Mouse (Mus musculus) adrenal gland (tissue): Measurements from ENCODE around the gene Srp54c.
"Not testable (repeated sequence)": the region's sequence is repeated elsewhere in the genome, so short reads cannot be mapped to it uniquely, and the experiment has no call there.

Experiments
- intact Hi-C: fragments of 180-260 bp; cut with DNase I; formaldehyde crosslinking; loops from one replicate; pipeline ENCODE4 v1.15.1; 2025
- long read RNA-seq, 2 experiments: library from polyadenylated mRNA; unstranded; transcript quantifications; one replicate each; pipeline ENCODE4 v2.0.0; 2020; ENCODE audit warnings: borderline replicate concordance in 1 of 2; ENCODE audit not compliant: insufficient replicate concordance in 1 of 2

Srp54c gene
- long read RNA-seq, experiment 1, transcript Srp54c-202 (16 exons, 3,642 nt) = major isoform, 86 of 108 reads
- long read RNA-seq, experiment 1, partial matches to known transcripts = 8 of 108 reads
- long read RNA-seq, experiment 1, other reads (novel, unspliced or antisense) = 14 of 108 reads
- long read RNA-seq, experiment 2, transcript Srp54c-202 (16 exons, 3,642 nt) = major isoform, 68 of 103 reads
- long read RNA-seq, experiment 2, partial matches to known transcripts = 21 of 103 reads
- long read RNA-seq, experiment 2, other reads (novel, unspliced or antisense) = 14 of 103 reads

DNA sequence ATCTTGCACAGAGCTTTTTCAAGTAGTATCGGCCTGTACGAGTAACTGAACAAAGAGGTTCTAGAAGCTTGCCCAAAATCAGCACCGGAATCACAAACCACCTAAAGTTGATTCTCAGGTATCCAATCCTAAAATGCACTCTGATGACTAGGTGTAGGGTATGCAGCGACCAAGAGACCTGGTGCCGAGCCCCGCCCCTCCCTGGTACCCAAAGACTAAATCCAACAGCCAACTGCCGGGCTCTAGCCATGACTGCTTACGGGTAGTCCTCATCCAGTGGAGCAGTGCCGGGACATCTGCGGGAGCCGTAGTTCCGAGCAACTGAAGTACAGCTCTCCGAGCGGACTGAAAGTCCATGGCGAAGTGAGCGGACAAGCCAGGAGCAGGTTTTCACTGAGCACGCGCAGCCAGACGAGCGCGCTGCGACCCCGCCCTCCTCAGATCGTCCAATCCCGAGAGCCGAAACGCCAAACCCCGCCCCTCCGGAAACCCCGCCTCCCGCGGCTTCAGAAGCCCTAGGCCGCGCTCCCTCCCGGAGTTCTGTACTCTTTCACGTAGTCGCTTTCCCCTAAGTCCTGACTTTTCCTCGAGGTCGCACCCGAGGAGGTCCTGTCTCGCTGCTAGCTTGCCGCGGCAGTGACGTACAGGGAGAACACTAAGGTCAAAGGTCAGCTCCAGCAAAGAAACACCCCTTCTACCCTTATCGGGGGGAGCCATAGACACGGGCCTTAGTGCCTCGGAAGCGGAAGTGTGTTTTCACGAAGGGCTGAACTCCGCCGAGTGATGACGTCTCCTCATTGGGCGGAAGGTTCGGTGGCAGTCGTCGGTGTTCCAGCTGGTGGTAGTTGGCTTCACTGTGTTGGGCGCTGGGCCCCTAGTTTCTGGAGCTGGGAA is at the start of gene Srp54c:
TSS of gene Srp54c (plus strand) at position 543 of the 894 bp plus-strand sequence.
- intact Hi-C loops = not testable (repeated sequence)

DNA sequence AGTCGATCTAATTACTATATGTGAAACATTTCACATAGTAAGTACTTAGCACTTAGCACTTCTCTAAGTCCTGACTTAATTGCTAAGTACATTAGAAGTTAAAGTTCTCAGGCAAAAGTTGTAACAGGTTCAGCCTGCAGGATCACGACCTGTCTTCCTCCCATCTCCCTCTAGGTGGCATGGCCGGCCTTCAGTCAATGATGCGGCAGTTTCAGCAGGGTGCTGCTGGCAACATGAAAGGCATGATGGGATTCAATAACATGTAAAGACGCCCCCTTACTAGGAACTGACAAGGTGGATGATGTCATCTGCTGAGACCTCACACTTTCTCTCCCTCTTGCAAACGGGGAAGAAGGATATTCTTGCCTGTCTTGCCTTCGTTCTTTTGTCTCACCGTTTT is 42.3 kb upstream of the Srp54c start:
- intact Hi-C loops = not testable (repeated sequence)

DNA sequence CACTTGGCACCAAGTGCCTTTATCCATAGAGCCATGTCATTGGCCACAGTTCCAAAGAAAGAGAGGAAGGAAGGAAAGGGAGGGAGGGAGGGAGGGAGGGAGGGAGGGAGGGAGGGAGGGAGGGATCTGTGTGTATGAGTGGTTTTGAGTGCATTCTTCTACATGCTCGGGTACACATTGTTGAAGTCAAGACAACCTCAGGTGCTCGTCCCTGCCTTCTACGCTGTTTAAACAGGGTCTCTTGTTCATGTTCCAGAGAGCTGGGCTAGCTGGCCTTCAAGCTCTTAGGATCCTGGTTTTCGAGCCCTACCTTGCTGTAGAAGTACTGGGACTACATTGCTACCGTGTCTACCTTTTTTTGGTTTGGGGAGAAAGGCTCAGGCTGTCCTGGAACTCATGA is 40.8 kb upstream of the Srp54c start:
- intact Hi-C loops = not testable (repeated sequence)

DNA sequence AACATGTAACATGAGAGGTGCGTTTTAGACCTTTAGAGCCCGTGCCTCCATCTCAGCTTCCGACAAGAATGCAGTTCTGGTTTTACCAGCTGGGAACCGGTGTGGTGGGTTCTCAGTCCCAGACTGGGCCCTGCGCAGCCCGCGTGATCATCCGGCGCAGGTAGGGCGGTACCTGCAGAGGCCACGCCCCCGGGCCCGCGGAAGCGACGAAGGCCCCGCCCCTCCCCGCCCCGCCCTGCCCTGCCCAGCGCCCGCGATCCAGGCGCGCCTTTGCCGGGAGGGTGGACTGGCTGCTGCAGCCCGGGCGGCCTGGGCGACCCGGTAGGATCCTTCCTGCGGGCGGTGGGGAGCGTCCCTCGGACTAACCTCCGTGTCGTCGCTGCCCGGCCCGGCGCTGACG is 30.7 kb upstream of the Srp54c start, which contains the start of gene 1700047I17Rik2:
TSS of gene 1700047I17Rik2 (plus strand) at position 287 of the 400 bp plus-strand sequence.
- intact Hi-C loops = not testable (repeated sequence)

DNA sequence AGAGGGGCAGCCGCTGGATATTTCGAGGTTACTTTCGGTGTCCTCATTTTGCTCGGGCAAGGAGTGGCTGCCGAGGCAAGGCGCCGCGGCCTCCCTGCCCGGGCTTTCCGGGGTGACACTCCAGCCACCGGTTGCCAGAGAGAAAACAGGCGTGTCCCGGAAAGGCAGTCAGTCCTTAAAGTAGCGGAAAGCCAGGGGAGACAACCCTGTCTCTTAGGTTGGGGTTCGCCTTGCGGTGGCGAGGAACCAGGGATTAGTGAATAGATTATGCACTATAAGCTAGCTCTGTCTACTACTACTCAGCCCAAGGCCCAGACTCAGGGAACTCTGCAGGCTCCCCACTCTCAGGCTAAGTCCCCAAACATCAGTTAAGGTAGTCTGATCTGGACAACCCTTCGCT is 30.2 kb upstream of the Srp54c start:
- intact Hi-C loops = not testable (repeated sequence)

DNA sequence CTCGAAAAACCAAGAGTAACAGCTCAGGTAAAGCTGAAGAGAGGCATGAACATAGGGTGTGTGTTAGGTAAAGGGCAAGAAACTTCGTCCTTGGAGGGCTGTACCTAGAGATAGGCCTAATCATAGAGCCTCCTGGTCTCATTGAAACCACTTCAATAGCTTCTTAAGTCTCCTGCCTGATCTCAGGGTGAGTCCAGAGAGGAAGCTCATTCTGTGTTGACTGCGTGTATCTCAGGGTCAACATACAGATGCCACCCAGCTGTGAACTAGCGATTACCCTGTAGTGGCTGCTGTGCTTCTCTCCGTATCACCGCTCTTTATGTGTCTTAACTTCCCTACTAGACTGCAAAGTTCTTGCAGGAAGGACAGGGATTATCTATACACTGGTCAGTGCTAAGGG is 17.0 kb upstream of the Srp54c start:
- intact Hi-C loops = not testable (repeated sequence)

DNA sequence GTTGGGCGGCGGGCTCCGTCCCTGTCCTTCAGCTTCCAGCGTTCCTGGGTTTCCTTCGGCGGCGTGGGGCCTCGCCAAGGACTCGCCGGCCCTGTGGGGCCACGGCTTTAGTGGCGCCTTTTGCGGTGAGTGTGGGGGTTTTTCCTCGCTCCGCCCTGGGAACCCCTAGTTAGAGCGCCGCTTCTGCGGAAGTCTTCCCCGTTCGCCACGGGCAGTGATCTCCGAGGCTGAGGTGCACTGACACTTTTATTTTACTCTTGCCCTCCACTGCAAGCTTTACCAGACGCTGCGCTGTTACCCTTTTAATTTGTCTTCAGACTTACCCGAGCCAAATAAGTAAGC is 523 bp downstream of the Srp54c start:
- intact Hi-C loops = not testable (repeated sequence)

DNA sequence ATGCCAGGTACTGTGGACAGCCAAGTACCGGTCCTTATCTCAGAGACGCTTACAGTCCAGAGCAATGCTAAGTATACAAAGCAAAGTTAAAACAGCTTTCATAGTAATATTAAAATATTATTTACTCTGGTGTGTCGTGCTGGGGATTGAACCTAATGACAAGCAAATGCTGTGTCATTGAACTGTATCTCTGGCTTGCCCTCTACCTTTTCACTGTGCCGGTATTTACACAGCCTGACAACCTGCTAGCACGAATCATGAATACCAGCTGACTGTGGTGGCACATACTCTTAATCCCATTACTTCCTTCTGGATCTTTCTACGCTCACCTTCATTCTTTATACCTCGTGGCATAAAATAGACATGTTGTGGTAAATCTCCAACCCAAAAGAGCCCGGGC is 12.3 kb downstream of the Srp54c start:
- intact Hi-C loops = not testable (repeated sequence)

DNA sequence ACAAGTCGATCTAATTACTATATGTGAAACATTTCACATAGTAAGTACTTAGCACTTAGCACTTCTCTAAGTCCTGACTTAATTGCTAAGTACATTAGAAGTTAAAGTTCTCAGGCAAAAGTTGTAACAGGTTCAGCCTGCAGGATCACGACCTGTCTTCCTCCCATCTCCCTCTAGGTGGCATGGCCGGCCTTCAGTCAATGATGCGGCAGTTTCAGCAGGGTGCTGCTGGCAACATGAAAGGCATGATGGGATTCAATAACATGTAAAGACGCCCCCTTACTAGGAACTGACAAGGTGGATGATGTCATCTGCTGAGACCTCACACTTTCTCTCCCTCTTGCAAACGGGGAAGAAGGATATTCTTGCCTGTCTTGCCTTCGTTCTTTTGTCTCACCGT is 32.0 kb downstream of the Srp54c start:
- intact Hi-C loops = not testable (repeated sequence)

DNA sequence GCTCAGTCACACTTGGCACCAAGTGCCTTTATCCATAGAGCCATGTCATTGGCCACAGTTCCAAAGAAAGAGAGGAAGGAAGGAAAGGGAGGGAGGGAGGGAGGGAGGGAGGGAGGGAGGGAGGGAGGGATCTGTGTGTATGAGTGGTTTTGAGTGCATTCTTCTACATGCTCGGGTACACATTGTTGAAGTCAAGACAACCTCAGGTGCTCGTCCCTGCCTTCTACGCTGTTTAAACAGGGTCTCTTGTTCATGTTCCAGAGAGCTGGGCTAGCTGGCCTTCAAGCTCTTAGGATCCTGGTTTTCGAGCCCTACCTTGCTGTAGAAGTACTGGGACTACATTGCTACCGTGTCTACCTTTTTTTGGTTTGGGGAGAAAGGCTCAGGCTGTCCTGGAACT is 33.4 kb downstream of the Srp54c start:
- intact Hi-C loops = not testable (repeated sequence)

DNA sequence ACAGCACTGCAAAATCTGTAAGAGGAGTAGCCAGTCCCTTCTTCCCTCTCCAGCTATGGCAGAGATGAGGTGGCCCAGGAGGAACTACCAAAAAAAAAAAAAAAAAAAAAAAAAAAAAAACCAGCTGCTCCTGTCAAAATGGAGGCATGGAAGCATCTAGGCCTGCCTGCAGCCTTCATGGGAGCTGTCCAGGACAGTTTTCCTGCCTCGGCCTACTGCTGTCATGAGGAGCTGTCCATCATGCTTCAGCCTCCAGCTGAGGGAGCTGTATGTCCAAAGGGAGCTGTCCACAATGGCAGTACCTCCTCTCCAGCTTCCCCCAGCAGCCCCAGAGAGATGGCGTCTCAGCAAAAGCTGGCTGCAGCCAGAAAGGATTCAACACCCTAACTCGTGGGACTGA is 42.3 kb downstream of the Srp54c start:
- intact Hi-C loops = no loop called here

DNA sequence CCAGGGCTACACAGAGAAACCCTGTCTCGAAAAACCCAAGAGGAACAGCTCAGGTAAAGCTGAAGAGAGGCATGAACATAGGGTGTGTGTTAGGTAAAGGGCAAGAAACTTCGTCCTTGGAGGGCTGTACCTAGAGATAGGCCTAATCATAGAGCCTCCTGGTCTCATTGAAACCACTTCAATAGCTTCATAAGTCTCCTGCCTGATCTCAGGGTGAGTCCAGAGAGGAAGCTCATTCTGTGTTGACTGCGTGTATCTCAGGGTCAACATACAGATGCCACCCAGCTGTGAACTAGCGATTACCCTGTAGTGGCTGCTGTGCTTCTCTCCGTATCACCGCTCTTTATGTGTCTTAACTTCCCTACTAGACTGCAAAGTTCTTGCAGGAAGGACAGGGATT is 47.6 kb downstream of the Srp54c start:
- intact Hi-C loops = not testable (repeated sequence)

DNA sequence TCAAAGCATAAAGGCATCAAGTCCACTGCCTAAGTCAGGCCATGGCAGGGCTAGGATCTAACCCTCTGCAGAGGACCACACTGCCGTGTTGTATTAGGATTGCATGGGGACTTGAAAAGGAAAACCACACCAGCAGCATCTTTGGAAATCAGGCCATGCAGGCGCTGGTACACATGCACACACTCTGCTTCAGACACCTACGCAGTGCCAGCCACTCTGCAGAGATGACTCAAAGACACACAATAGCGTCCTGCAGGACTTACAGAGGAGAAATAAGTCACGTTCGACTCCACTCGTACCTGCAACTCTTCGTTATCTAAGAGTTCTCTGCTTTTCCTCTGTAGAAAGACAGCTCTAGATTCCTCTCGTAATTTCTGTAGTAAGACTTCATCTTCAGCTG is 68.1 kb downstream of the Srp54c start:
- intact Hi-C loops = no loop called here

DNA sequence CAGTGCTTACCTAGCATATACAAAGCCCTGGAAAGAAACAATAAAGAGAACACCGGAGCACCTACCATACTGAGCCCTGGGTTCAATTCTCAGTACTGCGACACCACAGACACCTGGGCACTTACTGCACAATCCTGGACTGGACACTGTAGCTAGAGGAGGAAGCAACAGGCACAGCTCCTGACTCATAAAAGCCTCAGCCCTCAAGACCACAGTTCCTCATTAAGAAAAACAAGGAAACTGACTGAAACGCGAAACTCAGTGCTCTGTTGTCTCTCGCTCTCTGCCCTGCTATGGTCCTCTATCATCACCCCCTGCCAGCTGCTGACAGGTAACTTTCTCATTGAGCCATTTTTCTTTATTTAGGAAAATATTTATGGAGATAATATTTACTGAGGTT is 69.4 kb downstream of the Srp54c start, which contains the start of gene 1110008L16Rik:
TSS of gene 1110008L16Rik (plus strand) at position 242 of the 400 bp plus-strand sequence.
- intact Hi-C loops = no loop called here

DNA sequence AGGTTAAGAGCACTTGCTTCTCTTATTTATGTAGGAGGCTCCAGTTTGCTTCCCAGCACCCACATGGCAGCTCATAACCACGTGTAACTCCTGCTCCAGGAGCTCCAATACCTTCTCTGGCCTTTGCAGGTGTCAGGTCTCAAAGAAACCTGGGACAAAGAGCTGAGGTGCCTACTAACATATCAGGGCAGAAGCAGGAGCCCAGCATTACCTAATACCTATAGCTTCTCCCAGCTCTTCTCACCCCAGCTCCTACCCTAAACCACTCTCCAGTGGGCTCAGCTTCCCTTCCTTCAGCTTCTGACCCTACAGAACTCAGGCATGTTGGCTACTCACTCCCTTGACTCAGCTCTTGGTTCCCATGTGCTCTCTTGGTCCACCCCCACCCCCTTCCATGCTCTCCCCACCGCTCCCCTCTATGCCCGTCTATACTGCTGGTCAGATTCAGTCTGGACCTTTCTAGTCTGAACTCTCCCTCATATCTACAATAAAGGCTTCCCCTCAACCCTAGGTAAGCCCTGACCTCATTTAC is 70.9 kb downstream of the Srp54c start:
- intact Hi-C loops = no loop called here

DNA sequence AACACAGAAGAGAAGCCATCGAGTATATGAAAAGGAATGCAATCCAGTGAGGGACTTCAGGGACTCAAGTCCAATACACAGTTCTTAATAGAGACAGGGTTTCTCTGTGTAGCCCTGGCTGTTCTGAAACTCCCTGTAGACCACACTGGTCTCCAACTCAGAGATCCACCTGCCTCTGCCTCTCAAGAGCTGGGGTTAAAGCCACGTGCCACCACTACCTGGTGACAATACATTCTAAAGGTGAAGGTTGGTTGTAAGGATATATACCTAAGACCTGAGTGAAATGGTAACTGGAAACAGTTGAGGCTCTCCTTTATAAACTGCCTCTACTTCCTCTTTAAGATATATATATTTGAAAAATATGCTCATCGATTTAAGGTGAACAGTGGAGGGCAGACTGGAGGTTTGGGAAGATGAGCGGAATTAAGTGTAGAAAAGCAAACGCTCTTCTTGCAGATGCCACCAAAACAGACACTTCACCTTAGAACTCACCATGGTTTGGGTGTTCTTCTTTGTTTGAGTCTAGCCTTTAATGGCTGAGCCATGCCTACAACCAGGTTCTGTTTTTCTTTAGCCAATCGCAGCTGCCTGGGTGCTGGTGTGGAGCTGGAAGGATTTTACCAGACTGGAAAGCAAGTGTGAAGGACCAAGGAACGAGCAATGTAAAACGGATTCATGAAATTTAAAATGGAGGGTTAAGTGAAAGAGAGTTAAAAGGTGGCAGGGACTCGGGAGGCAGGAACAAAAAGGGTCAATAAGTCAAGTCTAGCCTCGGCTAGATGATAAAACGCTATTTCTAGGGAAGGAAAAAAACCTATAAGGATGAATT is 71.7 kb downstream of the Srp54c start:
- intact Hi-C loops = no loop called here

DNA sequence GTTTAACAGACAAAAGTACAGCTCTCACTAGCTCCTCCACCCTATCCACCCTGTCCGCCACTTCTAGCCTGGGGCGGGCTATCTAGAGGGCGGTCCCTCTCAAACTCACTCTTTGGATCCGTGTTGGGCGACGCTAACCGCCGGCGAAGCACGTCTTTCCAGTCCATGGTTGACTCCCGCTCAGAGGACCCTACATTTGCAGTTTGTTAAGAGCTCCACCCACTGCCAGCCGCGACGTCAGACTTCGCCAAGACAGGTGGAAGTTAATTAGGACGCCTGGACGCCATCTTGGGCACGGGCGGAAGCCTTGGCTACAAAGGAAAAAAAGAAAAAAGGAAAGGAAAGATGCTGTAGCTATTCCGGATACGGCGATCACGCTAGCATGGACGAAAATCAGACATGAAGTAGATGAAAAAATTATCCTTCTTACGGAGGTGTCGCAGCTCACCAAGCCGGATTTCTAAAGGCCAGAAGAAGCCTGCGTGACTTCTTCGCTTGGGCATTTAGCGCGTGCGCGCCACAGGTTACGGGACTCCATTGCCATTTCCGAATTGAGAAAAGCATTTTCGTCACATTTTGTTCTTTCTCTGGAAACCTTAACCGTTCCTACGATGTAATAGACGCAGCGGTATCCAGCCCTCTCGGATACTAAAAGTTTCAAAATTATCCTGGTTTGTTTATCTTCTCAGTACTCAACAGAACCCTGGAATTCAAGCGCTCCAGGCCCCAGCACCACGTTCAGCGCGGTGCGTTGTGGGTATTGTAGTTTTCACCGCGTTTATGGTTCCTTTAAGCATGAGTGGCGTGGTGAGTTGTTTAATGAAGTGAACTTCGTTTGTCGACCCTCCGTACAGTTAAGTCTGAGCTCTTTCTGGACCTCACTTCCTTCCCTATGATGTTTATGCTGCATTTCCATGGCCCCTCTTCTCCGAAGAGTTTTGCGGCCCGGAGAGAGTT is 72.8 kb downstream of the Srp54c start, which contains the start of gene Ppp2r3c:
TSS of gene Ppp2r3c (minus strand) at position 514 of the 957 bp plus-strand sequence.
- intact Hi-C loops = no loop called here

DNA sequence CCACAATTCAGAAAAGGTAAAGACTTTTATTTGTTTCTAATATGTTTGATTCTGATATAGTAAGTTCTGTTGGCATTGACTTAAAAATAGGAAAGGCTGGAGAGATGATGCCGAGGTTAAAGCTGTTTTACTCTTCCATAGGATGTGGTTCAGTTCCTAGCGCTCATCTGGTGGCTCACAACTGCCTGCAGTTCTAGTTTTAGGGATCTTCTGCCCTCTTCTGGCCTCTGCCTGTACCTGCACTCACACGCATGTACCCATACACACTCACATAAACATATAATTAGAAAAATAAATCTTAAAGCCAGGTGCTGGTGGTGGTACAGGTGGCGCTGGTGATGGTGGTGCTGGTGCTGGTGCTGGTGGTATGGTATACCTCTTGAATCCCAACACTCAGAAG is 76.4 kb downstream of the Srp54c start:
- intact Hi-C loops = no loop called here

DNA sequence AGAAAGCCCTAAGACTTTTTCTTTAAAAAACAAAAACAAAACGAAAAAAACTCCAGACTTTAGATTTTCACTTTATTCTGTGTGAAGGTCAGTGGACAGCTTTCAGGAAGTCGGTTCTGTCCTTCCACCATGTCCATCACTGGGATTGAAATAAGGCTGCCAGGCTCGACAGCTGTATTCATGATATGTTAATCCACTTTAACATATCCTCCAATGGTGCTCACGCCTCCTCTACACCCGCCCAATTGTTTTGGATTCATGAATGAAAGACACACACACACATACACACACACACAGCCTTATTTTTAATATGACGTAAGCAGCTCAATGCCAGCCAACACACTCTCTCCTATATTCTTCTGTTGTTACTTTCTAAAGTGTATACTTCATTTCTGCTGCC is 77.6 kb downstream of the Srp54c start:
- intact Hi-C loops = no loop called here

DNA sequence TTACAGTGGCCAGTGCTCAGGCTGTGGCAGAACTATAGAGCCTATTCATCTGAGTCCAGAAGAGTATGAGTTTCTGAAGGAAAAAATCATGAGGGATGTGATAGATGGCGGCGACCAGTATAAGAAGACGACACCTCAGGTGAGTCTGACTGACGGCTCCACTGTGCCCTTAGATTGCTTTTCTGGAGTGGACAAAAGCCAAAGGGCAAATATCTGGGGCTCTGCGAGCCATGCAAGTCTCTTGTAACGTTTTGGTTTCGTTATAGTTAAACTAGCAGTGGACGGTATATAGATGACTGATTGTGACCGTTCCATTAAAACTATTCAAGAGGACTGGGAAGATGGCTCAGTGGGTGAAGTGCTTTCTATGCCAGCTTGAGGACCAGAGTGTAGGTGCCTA is 78.8 kb downstream of the Srp54c start:
- intact Hi-C loops = no loop called here
